Mouse (Mus musculus) E14TG2a.4 (cell line): ENCODE measurements at regions not wholly inside any gene's neighbourhood (a gene's known extent, or its start where the extent isn't known, plus 50 kb on each side); places are given as distances from the start of the nearest gene placed in this dataset.
"Not testable (repeated sequence)": the region's sequence is repeated elsewhere in the genome, so short reads cannot be mapped to it uniquely, and the experiment has no call there.

Source experiments
- H3K27me3 ChIP-seq: 2 replicates; pipeline ENCODE4 v1.6.1; 2014; ENCODE audit warnings: low read length, control low read depth; ENCODE audit not compliant: insufficient read depth
- H3K36me3 ChIP-seq: 2 replicates; pipeline ENCODE4 v1.6.1; 2014; ENCODE audit warnings: low read length, control low read depth; ENCODE audit not compliant: insufficient read depth
- H3K4me1 ChIP-seq: replicated peaks from 2 replicates; pipeline ENCODE4 v1.6.1; 2014; ENCODE audit warnings: low read depth, low read length, control low read depth
- H3K4me3 ChIP-seq: replicated peaks from 2 replicates; pipeline ENCODE4 v1.5.1; 2014; ENCODE audit warnings: mild to moderate bottlenecking, low read length
- H3K9me3 ChIP-seq: 2 replicates; pipeline ENCODE4 v1.6.1; 2014; ENCODE audit warnings: low read length, control low read depth
- CTCF ChIP-seq: conservative IDR thresholded peaks from 2 replicates; pipeline ENCODE4 v1.5.1; 2014; ENCODE audit warnings: low read length
- NANOG ChIP-seq: IDR thresholded peaks from 2 replicates; pipeline ENCODE4 v1.6.1; 2014; ENCODE audit warnings: borderline replicate concordance, low read length, mixed read lengths
- POU5F1 ChIP-seq: IDR thresholded peaks from 2 replicates; pipeline ENCODE4 v1.6.1; 2014; ENCODE audit warnings: low read length, borderline replicate concordance

DNA sequence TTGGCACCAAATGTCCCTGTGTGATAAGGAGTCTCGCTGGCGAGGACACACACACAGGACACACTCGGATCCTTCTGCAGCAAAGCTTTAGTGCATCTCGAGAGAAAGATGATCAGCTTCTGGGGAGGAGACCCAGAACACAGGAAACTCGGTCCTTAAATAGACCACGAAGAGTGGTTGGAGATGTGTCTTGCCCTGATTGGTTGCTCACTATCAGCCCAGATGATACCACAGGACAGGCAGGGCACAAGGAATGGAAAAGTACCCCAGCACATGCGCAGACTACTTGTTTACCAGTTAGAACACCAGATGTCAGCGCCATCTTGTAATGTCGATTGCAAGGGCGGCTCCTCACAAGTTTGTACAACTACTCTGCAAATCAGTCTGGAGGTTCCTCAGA lies 108.0 kb upstream of the Peg12 start:
- H3K27me3 ChIP-seq, H3K4me1 ChIP-seq, H3K4me3 ChIP-seq, H3K36me3 ChIP-seq: not testable (repeated sequence)
- H3K9me3 ChIP-seq, result peaks cover 52% of the 10 kb centered on the region

DNA sequence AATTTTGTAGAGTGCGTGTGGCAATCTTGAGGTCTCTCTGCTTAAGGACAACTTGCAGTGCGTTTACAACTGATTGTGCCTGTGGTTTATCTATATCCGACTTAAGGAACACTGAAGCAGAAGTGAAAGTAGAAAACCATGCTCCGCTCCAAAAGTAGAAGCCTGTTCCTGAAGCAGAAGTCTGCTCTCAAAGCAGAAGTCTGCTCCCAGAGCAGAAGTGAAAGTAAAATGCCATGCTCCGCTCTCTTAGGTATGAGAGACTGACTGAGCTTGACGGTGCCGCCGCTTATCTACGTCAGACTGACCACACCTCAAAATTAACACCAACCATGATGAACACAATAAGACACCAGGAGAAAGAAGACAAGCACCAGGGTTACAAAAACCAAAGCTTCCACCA lies 107.4 kb upstream of the Peg12 start:
- Histone ChIP-seq H3K27me3 (no peaks in the 10 kb centered on the region), H3K36me3 (no peaks in the 10 kb centered on the region), H3K4me3 (no peak overlapping the region), H3K9me3 (peaks cover 55% of the 10 kb centered on the region), H3K4me1 (no peaks in the 10 kb centered on the region)
- TF ChIP-seq NANOG, result no peak
- TF ChIP-seq POU5F1, result no peak
- TF ChIP-seq CTCF, result no peak

DNA sequence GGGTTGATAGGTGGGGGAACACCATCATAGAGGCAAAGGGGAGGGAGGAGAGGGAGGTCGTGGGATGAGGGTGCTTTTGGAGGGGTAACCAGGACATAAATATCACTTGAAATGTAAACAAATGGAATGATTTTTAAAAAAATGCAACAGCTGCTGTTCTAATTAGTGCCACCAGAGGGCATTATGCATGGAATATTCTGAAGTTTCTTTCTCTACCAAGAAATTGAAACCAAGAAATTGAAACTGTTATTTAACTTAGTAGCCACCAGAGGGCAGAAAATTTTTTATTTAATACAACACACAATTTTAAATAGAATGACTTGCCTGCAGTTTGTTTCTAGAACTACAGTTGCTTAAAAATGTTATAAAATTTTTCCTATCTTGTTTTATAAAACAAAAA lies 77.9 kb upstream of the Peg12 start:
- no peak overlapping the region for H3K4me3 ChIP-seq
- no peaks in the 10 kb centered on the region for H3K36me3 ChIP-seq
- no peaks in the 10 kb centered on the region for H3K27me3 ChIP-seq
- no peak for TF ChIP-seq NANOG
- TF ChIP-seq CTCF, result peak; percentile 75
- peaks cover 10% of the 10 kb centered on the region; the same call in 1 of the 2 replicates for H3K9me3 ChIP-seq
- no peaks in the 10 kb centered on the region for H3K4me1 ChIP-seq
